Mouse (Mus musculus) intestine, embryonic 14.5 days (tissue): ENCODE results near the gene Hist1h1e. TPM values are rescaled to one million over a fixed set of nuclear protein-coding genes. Genes with fewer than 3 reads are reported as not detected.
"Not testable (repeated sequence)": the region's sequence is repeated elsewhere in the genome, so short reads cannot be mapped to it uniquely, and the experiment has no call there.

Experiments used
- ATAC-seq: fragments of 200-750 bp; cut with Nextera tagmentation; replicated peaks from 2 replicates; pipeline ENCODE4 v1.8.0; 2017; ENCODE audit warnings: low read depth, moderate number of reproducible peaks, moderate TSS enrichment, moderate library complexity; ENCODE audit not compliant: low FRiP score, low TSS enrichment
- DNase-seq: peaks from one replicate; pipeline ENCODE4 v3.0.0-alpha.2; 2018; ENCODE audit warnings: low spot score
- H3K27ac ChIP-seq: fragments of 300-500 bp; sonication (generic); 2 replicates; pipeline ENCODE4 v1.5.1; 2014; ENCODE audit warnings: low read depth, mild to moderate bottlenecking, control low read depth
- H3K27me3 ChIP-seq: fragments of 300-500 bp; sonication (generic); replicated peaks from 2 replicates; pipeline ENCODE4 v1.6.1; 2014; ENCODE audit warnings: low read length, control low read depth; ENCODE audit not compliant: control insufficient read depth, insufficient read depth
- H3K36me3 ChIP-seq: fragments of 300-500 bp; sonication (generic); 2 replicates; pipeline ENCODE4 v1.6.1; 2014; ENCODE audit warnings: low read length, control low read depth; ENCODE audit not compliant: control insufficient read depth, insufficient read depth
- H3K4me1 ChIP-seq: fragments of 300-500 bp; sonication (generic); replicated peaks from 2 replicates; pipeline ENCODE4 v1.6.1; 2014; ENCODE audit warnings: low read length, control low read depth, mixed read lengths; ENCODE audit not compliant: control insufficient read depth, insufficient read depth
- H3K4me2 ChIP-seq: fragments of 300-500 bp; sonication (generic); 2 replicates; pipeline ENCODE4 v1.6.1; 2014; ENCODE audit warnings: low read length
- H3K4me3 ChIP-seq: fragments of 300-500 bp; sonication (generic); 2 replicates; pipeline ENCODE4 v1.5.1; 2014; ENCODE audit warnings: low read depth, low read length, control low read depth, mixed read lengths
- H3K9ac ChIP-seq: fragments of 300-500 bp; sonication (generic); 2 replicates; pipeline ENCODE4 v1.6.1; 2014; ENCODE audit warnings: mild to moderate bottlenecking, low read length
- H3K9me3 ChIP-seq: fragments of 300-500 bp; sonication (generic); 2 replicates; pipeline ENCODE4 v1.6.1; 2016; ENCODE audit warnings: low read length, control low read depth; ENCODE audit not compliant: control insufficient read depth
- WGBS: fragments of 180-500 bp; shearing (Covaris S2); extraction: QIAGEN DNeasy Blood & Tissue Kit; methylation state at CpG from one replicate; pipeline ENCODE4 v1.1.7; 2014; 5-methylcytosine and 5-hydroxymethylcytosine counted together
- polyA plus RNA-seq: library from polyadenylated mRNA; unstranded; fragments of >200 nt; fragmentation: Nextera tagmentation; extraction: Ambion mirVana; gene quantifications from 2 replicates; pipeline ENCODE4 v1.2.1, GENCODE M21; 2014

The Hist1h1e gene
- polyA plus RNA-seq, 1 experiment from 2014 or later: 16.6 TPM

DNA sequence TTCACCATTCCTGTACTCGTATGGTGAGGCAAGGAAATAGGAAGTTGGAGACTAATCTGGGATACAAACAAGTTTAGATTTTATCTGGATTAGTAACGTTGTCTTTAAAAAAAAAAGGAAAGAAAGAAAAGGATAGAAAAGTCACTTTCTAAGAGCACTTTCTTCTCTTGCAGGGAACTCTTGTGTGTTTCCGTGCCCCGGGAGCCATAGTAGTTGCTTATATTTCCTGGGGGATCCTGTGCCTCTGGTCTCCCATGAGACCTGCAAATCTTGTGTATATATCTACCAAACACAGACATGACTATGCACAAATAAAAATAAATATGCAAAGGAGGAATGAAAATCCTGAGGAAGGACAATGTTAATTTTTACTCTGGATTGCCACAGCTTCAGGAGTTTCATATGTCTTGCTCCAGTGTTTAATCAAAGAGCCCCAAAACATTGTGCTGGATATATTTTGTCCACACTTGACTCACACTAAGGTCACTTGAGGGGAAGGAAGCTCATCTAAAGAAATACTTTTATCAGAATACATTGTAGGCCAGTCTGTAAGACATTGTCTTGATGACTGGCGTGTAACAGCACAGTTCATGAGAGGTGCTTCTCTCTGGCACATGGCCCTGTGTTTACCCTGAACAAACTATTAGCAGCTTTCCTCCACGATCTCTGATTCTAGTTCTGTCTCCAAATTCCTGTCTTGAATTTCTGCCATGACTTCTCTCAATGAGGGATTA, 45.3 kb downstream of the Hist1h1e start:
- Histone ChIP-seq H3K9me3 (no peaks in the 10 kb centered on the region), H3K9ac (peak overlapping the region; percentile 86), H3K4me1 (peaks cover 14% of the 10 kb centered on the region), H3K36me3 (no peaks in the 10 kb centered on the region), H3K27ac (peak overlapping the region; percentile 80), H3K27me3 (no peaks in the 10 kb centered on the region), H3K4me3 (peak overlapping the region; percentile 38), H3K4me2 (peak overlapping the region; percentile 80)
- ATAC-seq (no peak), DNase-seq (peak; percentile 49)
- WGBS: 31% methylated on average over 6 of the region's 6 CpGs

DNA sequence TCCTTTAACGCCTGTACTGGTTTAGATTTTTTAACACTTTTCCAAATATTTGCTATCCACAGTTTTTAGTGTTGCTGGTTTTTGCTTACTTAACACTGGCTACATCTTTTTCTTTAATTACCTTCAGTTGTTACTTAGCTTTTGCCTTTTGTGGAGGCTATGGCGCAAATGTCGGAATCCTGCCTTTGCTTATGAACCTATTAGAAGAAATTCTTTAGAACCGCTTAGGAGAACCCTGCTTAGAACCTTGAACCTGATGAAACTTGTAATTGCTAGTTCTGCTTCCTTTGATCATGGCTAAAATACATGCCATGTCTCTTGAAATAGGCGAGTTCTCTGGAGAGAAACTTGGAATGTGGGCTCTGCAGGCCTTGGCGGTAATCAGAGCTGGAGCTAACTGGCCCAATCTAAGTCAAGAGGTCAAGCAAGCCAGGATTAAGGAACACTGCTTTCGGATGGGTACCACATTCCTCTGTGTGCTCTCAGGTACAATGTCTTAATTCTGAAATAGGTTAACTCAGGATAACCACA, 45.9 kb downstream of the Hist1h1e start:
- peak overlapping the region; percentile 80 for H3K4me2 ChIP-seq
- peak overlapping the region; percentile 86 for H3K9ac ChIP-seq
- H3K9me3 ChIP-seq: no peaks in the 10 kb centered on the region
- H3K27me3 ChIP-seq: no peaks in the 10 kb centered on the region
- DNase-seq (peak; percentile 74), ATAC-seq (no peak)
- no peaks in the 10 kb centered on the region for H3K36me3 ChIP-seq
- peak overlapping the region; percentile 80 for H3K27ac ChIP-seq
- 5% methylated on average over 7 of the region's 7 CpGs for whole genome bisulfite sequencing
- H3K4me3 ChIP-seq: peak overlapping the region; percentile 38
- peaks cover 14% of the 10 kb centered on the region for H3K4me1 ChIP-seq

DNA sequence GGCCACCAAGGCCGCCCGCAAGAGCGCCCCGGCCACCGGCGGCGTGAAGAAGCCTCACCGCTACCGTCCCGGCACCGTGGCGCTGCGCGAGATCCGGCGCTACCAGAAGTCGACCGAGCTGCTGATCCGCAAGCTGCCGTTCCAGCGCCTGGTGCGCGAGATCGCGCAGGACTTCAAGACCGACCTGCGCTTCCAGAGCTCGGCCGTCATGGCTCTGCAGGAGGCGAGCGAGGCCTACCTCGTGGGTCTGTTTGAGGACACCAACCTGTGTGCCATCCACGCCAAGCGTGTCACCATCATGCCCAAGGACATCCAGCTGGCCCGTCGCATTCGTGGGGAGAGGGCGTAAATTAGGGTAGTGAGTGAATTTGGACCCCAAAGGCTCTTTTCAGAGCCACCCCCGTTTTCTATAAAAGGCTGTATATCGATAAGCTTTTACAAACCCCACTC, 46.5 kb downstream of the Hist1h1e start:
- not testable (repeated sequence) for ATAC-seq, H3K36me3 ChIP-seq, H3K9me3 ChIP-seq, H3K27me3 ChIP-seq
- Histone ChIP-seq H3K9ac (peak overlapping the region; percentile 86), H3K27ac (peak overlapping the region; percentile 80), H3K4me3 (peak overlapping the region; percentile 38), H3K4me2 (peak overlapping the region; percentile 80), H3K4me1 (peaks cover 14% of the 10 kb centered on the region)
- 2% methylated on average over 8 of the region's 40 CpGs for WGBS
- peak; percentile 63 for DNase-seq

DNA sequence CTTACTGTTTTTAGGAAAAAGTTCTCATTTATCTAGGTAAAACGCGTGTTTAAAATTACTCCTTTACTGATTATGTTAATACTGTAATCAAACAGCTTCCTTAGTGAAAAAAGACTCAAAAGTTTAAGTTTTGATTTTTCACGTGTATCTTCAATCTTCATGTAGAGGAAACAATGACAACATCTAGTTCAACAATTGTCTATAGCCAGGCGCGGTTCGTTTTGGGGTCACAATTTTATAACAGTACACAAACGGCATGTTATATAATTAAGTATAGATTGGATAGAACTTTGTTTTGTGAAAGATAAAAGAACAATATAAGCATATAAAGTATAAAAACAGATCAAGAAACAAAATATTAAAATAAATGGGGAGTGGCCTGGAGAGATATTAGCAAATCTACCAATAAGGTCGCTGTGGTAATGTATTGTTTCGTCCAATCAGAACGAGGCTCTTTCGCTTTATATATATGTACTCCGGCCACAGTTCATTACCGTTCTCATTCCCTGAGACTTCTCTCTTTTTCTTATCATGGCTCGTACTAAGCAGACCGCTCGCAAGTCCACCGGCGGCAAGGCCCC, 47.0 kb downstream of the Hist1h1e start, which contains the start of gene Hist1h3d:
Gene Hist1h3d (plus strand): TSS at position 493 of the 581 bp plus-strand sequence.
- peak; percentile 85 for DNase-seq
- ATAC-seq: peak; percentile 69
- Histone ChIP-seq H3K27me3 (no peaks in the 10 kb centered on the region), H3K36me3 (no peaks in the 10 kb centered on the region), H3K27ac (peak within 1 kb of the TSS; percentile 80), H3K9ac (peak within 1 kb of the TSS; percentile 86), H3K4me2 (peak within 1 kb of the TSS; percentile 80), H3K4me1 (peaks cover 14% of the 10 kb centered on the region), H3K4me3 (peak within 1 kb of the TSS; percentile 38), H3K9me3 (no peaks in the 10 kb centered on the region)
- under 1% methylated on average over 18 of the region's 18 CpGs for WGBS

DNA sequence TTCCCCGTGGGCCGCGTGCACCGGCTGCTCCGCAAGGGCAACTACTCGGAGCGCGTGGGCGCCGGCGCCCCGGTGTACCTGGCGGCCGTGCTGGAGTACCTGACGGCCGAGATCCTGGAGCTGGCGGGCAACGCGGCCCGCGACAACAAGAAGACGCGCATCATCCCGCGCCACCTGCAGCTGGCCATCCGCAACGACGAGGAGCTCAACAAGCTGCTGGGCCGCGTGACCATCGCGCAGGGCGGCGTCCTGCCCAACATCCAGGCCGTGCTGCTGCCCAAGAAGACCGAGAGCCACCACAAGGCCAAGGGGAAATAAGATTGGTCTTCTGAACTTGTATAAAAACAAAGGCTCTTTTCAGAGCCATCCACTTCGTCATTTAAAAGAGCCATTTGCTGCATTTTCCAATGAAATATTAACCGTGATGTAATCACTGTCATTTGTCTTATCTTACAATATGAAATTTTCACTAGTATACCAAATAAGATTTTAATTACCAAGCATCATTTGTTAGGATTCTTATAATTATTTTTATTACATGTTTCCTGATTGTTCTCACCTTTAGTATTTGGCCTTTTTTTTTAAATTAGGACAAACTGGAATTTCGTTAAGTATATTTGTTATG, 47.7 kb downstream of the Hist1h1e start:
- not testable (repeated sequence) for DNase-seq, H3K9me3 ChIP-seq, ATAC-seq, H3K27me3 ChIP-seq, H3K36me3 ChIP-seq
- Histone ChIP-seq H3K4me2 (peak overlapping the region; percentile 80), H3K9ac (peak overlapping the region; percentile 61), H3K4me3 (peak overlapping the region; percentile 59), H3K4me1 (peaks cover 14% of the 10 kb centered on the region), H3K27ac (peak overlapping the region; percentile 98)
- 0% methylated on average over 6 of the region's 39 CpGs for WGBS

DNA sequence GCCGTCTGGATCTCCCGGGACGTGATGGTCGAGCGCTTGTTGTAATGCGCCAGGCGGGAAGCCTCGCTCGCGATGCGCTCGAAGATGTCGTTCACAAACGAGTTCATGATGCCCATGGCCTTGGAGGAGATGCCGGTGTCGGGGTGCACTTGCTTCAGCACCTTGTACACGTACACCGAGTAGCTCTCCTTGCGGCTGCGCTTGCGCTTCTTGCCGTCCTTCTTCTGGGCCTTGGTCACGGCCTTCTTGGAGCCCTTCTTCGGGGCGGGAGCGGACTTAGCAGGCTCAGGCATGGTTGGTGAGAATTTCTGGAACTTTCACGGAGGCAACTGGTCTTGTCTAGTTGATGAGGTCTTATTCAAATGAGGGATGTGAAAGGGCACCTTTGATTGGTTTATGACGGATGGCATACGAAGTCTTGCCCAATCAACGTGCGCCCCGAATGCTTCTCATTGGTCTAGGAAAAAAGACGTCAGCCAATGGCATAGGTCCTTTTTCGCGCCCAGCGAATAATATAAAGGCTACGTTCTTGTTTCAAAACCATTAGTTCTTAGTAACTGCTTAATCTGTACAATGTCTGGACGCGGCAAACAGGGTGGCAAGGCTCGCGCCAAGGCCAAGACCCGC, 48.3 kb downstream of the Hist1h1e start, which contains the start of the genes Hist1h2bf and Hist1h2ad:
Gene Hist1h2bf (minus strand): TSS at position 299 of the 627 bp plus-strand sequence.
Gene Hist1h2ad (plus strand): TSS at position 484 of the 627 bp plus-strand sequence.
- DNase-seq (peak; percentile 88), ATAC-seq (peak; percentile 85)
- H3K36me3 ChIP-seq, H3K27me3 ChIP-seq, H3K9me3 ChIP-seq: not testable (repeated sequence)
- peak within 1 kb of the TSS; percentile 98 for H3K27ac ChIP-seq
- H3K4me3 ChIP-seq: peak within 1 kb of the TSS; percentile 59
- peaks cover 14% of the 10 kb centered on the region for H3K4me1 ChIP-seq
- under 1% methylated on average over 21 of the region's 42 CpGs for WGBS
- peak within 1 kb of the TSS; percentile 80 for H3K4me2 ChIP-seq
- peak within 1 kb of the TSS; percentile 83 for H3K9ac ChIP-seq

DNA sequence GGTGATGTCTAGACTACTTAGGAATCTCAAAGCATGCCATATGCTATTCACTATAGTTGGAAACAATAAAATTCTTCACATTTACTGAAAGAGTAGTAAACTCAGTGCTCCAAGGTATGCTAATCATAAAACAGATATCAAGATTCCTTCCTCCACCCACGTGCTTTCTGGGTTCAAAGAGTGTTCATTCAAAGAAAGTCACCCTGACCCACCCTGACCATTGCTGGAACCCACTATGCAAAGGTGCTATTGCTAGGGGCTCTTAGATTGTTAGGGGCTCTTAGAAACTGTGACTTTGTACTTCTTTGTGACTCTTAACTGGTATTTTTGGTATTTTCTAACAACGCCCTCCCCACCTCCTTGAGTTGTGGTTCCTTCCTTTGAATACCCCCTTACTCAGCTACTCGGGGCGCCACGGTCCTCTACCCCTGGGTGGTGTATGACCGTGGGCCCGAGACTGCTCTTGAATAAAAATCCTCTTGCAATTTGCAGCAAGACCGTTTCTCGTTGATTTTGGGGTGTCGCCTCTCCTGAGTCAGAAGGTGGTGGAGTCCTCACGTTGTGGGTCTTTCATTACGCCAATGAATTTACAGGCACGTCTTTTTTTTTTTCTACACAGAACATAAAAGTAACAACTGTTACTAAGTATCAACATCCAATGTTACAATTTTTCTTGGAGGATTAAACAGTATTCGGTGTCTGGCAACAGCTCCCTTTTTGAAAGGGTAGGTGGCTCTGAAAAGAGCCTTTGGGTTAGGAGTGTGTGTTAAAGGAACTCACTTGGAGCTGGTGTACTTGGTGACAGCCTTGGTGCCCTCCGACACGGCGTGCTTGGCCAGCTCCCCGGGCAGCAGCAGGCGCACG, 49.1 kb downstream of the Hist1h1e start:
- Histone ChIP-seq H3K27ac (peak overlapping the region; percentile 98), H3K4me1 (peaks cover 14% of the 10 kb centered on the region), H3K9ac (peak overlapping the region; percentile 83), H3K4me2 (peak overlapping the region; percentile 79), H3K4me3 (peak overlapping the region; percentile 59)
- WGBS: 10% methylated on average over 17 of the region's 20 CpGs
- H3K27me3 ChIP-seq, ATAC-seq, H3K9me3 ChIP-seq, H3K36me3 ChIP-seq: not testable (repeated sequence)
- DNase-seq: peak; percentile 77
